16 mouse cellular contexts compared by ENCODE assay signal in the genomic region with DNA sequence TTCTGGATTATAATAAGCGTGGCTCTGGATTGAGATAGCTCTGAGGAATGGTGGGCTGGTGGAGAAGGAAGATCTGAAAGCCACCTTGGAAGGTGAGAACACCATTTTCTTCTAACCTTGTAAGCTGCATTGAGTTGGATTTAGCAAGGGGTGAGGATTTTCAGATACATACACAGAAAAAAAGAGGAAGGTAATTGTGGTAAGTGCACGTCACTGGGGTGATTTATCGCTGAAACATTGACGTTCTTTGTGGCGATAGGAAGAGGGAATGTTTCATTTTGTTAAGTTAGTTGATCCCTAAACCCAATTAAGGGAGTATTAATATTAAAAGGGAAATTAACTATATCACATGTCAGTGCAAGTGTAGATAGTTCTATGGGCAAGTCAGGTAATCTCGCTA.
"Had no signal": no experiment of that assay in that cellular context is flagged by ENCODE, and none has a peak within 500 bp of the region (broad histone marks: within the 10 kb centered on the region; RNA-seq: fewer than 3 reads in every experiment).

No protein-coding gene starts in this region.

- DNase-seq: gastrocnemius, postnatal 14 days; gastrocnemius, postnatal 36 days; heart, adult 18-20 months; heart, postnatal 10 days; heart, postnatal 4 days; kidney, adult 11 months; kidney, adult 2 months; kidney, adult 9 months; kidney, postnatal 14 days; kidney, postnatal 36 days; layer of hippocampus, adult 9-11 months; layer of hippocampus, postnatal 36 days; liver; liver, embryonic 13.5 days had no signal

- ATAC-seq: hindbrain, postnatal 0 days; intestine, embryonic 16.5 days had no signal
